Mouse (Mus musculus) ES-E14 (cell line): ENCODE measurements at regions not wholly inside any gene's neighbourhood (a gene's known extent, or its start where the extent isn't known, plus 50 kb on each side); places are given as distances from the start of the nearest gene placed in this dataset.

ENCODE experiments used
- DNase-seq: peaks from one replicate; pipeline ENCODE4 v3.0.0-alpha.2; 2013; ENCODE audit warnings: low read depth, low spot score
- H3K27ac ChIP-seq: 2 replicates; pipeline ENCODE4 v1.5.1; 2012; ENCODE audit warnings: low read depth, mild to moderate bottlenecking, low read length, moderate library complexity, mixed read lengths; ENCODE audit not compliant: poor library complexity, insufficient read depth, severe bottlenecking
- H3K36me3 ChIP-seq: 2 replicates; pipeline ENCODE4 v1.6.1; 2012; ENCODE audit warnings: mild to moderate bottlenecking, low read length, moderate library complexity, mixed read lengths; ENCODE audit not compliant: control insufficient read depth, poor library complexity, insufficient read depth, severe bottlenecking
- H3K4me1 ChIP-seq, 2 experiments: fragments of 150-350 bp in 1 of 2; sonication (generic) in 1 of 2; 2 replicates each; pipeline ENCODE4 v1.6.1; 2012; ENCODE audit warnings: low read length in 2 of 2, mild to moderate bottlenecking in 1 of 2, mixed read lengths in 1 of 2; ENCODE audit not compliant: control insufficient read depth in 2 of 2, insufficient read depth in 2 of 2, poor library complexity in 1 of 2
- H3K4me3 ChIP-seq, 2 experiments: fragments of 150-350 bp in 1 of 2; sonication (generic) in 1 of 2; 2 replicates each; pipeline ENCODE4 v1.5.1; 2012; ENCODE audit warnings: low read length in 2 of 2, low read depth in 1 of 2, mild to moderate bottlenecking in 1 of 2, mixed read lengths in 1 of 2; ENCODE audit not compliant: insufficient read depth in 1 of 2, poor library complexity in 1 of 2, severe bottlenecking in 1 of 2
- H3K9ac ChIP-seq: 2 replicates; pipeline ENCODE4 v1.6.1; 2012; ENCODE audit warnings: low read depth, mild to moderate bottlenecking, low read length, mixed read lengths; ENCODE audit not compliant: poor library complexity, insufficient read depth, severe bottlenecking
- H3K9me3 ChIP-seq: fragments of 150-350 bp; sonication (generic); 2 replicates; pipeline ENCODE4 v1.6.1; 2012; ENCODE audit warnings: low read depth, mild to moderate bottlenecking, low read length; ENCODE audit not compliant: control insufficient read depth, insufficient read depth
- CHD2 ChIP-seq: IDR thresholded peaks from 2 replicates; pipeline ENCODE4 v1.6.1; 2014; ENCODE audit warnings: mild to moderate bottlenecking, low read depth, low read length, inconsistent platforms
- HCFC1 ChIP-seq: IDR thresholded peaks from 2 replicates; pipeline ENCODE4 v1.6.1; 2012; ENCODE audit warnings: low read length, inconsistent platforms, borderline replicate concordance; ENCODE audit not compliant: insufficient read depth
- MAFK ChIP-seq: IDR thresholded peaks from 2 replicates; pipeline ENCODE4 v1.6.1; 2014; ENCODE audit warnings: mild to moderate bottlenecking, low read depth, low read length, inconsistent platforms; ENCODE audit not compliant: insufficient read depth
- ZC3H11A ChIP-seq: IDR thresholded peaks from 2 replicates; pipeline ENCODE4 v1.6.1; 2012; ENCODE audit warnings: low read depth, mild to moderate bottlenecking, inconsistent platforms, low read length, borderline replicate concordance
- ZNF384 ChIP-seq: IDR thresholded peaks from 2 replicates; pipeline ENCODE4 v1.6.1; 2012; ENCODE audit warnings: low read depth, low read length, inconsistent platforms
- in situ Hi-C, 2 experiments: fragments of 600-800 bp; cut with MboI; formaldehyde crosslinking; loops; one replicate each; pipeline ENCODE4 v1.15.1; 2025; ENCODE audit warnings: low sequenced_read_pairs in 2 of 2, inconsistent platforms in 1 of 2; ENCODE audit not compliant: unreplicated experiment in 2 of 2

GRCm38 (mm10) chr12:42138694-42139442 is 652.6 kb upstream of the Lrrn3 start:
- in situ Hi-C loops: no loop called here
- no peak overlapping the region for H3K4me3 ChIP-seq
- no peak overlapping the region for H3K27ac ChIP-seq
- H3K36me3 ChIP-seq: peaks cover 2% of the 10 kb centered on the region; the same call in 1 of the 2 replicates
- TF ChIP-seq CHD2: no peak
- TF ChIP-seq ZC3H11A: no peak
- TF ChIP-seq HCFC1: no peak
- TF ChIP-seq MAFK: no peak
- no peak for TF ChIP-seq ZNF384
- no peak for DNase-seq
- H3K9me3 ChIP-seq: peaks cover 5% of the 10 kb centered on the region
- H3K9ac ChIP-seq: no peak overlapping the region
- H3K4me1 ChIP-seq: no peaks in the 10 kb centered on the region

GRCm38 (mm10) chr12:42138177-42138576 is 651.9 kb upstream of the Lrrn3 start:
- no peak overlapping the region for H3K4me3 ChIP-seq
- in situ Hi-C loops: no loop called here
- TF ChIP-seq MAFK (no peak), HCFC1 (no peak), CHD2 (no peak), ZNF384 (no peak), ZC3H11A (no peak)

DNA sequence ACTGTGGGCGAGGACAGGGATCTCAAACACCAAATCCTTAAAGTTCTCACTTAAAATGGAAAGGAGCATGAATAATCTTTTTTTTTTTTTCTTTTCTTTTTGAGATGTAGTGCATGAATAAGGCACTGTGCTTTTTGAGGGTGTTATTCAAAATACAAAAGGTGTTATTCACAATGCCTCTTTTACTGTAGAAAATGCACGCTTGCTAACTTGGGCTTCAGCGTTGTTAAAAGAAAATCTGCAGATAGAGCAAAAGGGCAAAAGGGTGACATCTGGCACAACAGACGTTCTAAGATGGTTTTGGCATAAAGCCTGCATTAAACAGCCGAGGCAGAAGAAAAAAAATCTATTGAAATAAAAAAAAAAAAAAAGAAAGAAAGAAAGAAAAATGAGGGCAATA is 651.5 kb upstream of the Lrrn3 start:
- in situ Hi-C loops: no loop called here
- Histone ChIP-seq H3K4me3 (no peak overlapping the region), H3K36me3 (peaks cover 2% of the 10 kb centered on the region; the same call in 1 of the 2 replicates), H3K4me1 (no peaks in the 10 kb centered on the region), H3K9me3 (peaks cover 5% of the 10 kb centered on the region), H3K9ac (no peak overlapping the region), H3K27ac (no peak overlapping the region)
- TF ChIP-seq HCFC1 (no peak), ZC3H11A (no peak), CHD2 (no peak), MAFK (no peak), ZNF384 (no peak)
- no peak for DNase-seq

More at GRCm38 (mm10) chr12:42138177-42138576, 651.9 kb upstream of the Lrrn3 start:
- H3K4me1 ChIP-seq: no peaks in the 10 kb centered on the region
- no peak overlapping the region for H3K9ac ChIP-seq
- H3K9me3 ChIP-seq: peaks cover 5% of the 10 kb centered on the region
- DNase-seq: no peak
- H3K27ac ChIP-seq: no peak overlapping the region
- H3K36me3 ChIP-seq: peaks cover 2% of the 10 kb centered on the region; the same call in 1 of the 2 replicates

DNA sequence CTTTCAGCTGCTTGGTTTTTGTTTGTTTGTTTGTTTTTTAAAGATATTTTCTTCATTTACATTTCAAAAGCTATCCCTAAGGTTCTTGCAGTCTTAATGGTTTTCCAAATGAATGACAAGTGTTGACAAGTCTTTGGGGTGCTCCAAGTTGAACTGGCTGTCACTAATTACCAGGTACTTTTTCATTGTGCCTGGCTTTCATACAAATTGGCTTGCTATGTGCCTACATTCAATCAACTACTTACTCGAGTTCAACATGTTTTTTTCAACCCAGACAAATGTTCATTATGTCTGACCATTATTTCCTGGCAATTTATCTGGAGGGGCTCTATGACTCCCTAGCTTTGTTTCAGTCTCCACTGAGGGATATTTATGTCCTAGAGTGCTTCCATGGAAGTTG is 614.0 kb upstream of the Lrrn3 start:
- Histone ChIP-seq H3K9me3 (no peaks in the 10 kb centered on the region), H3K27ac (no peak overlapping the region), H3K4me3 (no peak overlapping the region), H3K9ac (no peak overlapping the region), H3K36me3 (no peaks in the 10 kb centered on the region), H3K4me1 (no peaks in the 10 kb centered on the region)
- no peak for DNase-seq
- TF ChIP-seq CHD2 (no peak), HCFC1 (no peak), ZNF384 (no peak), MAFK (no peak), ZC3H11A (no peak)
- in situ Hi-C loops: no loop called here
